16 mouse cellular contexts compared by ENCODE assay signal in genomic region chr11:118525059-118525458, GRCm38 (mm10). TPM values are rescaled to one million over a fixed set of nuclear protein-coding genes. Genes with fewer than 3 reads are reported as not detected.
DNase-seq lines count a peak whose midpoint lies in the region; ATAC-seq lines count a peak whose summit lies in the region.
"Had no signal": no experiment of that assay in that cellular context is flagged by ENCODE, and none has a peak within 500 bp of the region (broad histone marks: within the 10 kb centered on the region; RNA-seq: fewer than 3 reads in every experiment).

No protein-coding gene starts in this region.

- H3K4me3 ChIP-seq in midbrain, embryonic 10.5 days, result no peak overlapping the region
- H3K4me3 ChIP-seq in midbrain, embryonic 11.5 days (ENCODE audit: low read depth, low read length), result no peak overlapping the region
- H3K4me3 ChIP-seq in midbrain, embryonic 15.5 days, result no peak overlapping the region
- H3K4me3 ChIP-seq: heart, embryonic 13.5 days; limb, embryonic 15.5 days had no signal

- peak; percentile 13 for DNase-seq in embryo, embryonic 11.5 days (ENCODE audit: low read depth, low spot score)
- DNase-seq in embryo, embryonic 11 days, result no peak
- no peak for DNase-seq in midbrain, embryonic 10.5 days (ENCODE audit: low spot score)
- DNase-seq in midbrain, embryonic 11.5 days (ENCODE audit: low spot score, missing footprints), result no peak
- peak; percentile 77 for DNase-seq in retina, postnatal 1 day
- DNase-seq in cerebellum, adult 8-10 months, result no peak
- DNase-seq in gastrocnemius, postnatal 36 days, result no peak
- DNase-seq: cerebellum, adult 11 months; heart, postnatal 4 days; spleen, adult 18-20 months; thymus, adult 2 months had no signal

- H3K36me3 ChIP-seq in midbrain, embryonic 10.5 days, result no peaks in the 10 kb centered on the region
- no peaks in the 10 kb centered on the region for H3K36me3 ChIP-seq in midbrain, embryonic 11.5 days (ENCODE audit: control insufficient read depth, insufficient read depth, low read length)
- no peaks in the 10 kb centered on the region for H3K36me3 ChIP-seq in midbrain, embryonic 15.5 days (replicated peaks)
- H3K36me3 ChIP-seq: heart, embryonic 13.5 days; limb, embryonic 15.5 days had no signal

- no peaks in the 10 kb centered on the region for H3K27me3 ChIP-seq in midbrain, embryonic 10.5 days (ENCODE audit: low read depth, poor library complexity, severe bottlenecking)
- no peaks in the 10 kb centered on the region for H3K27me3 ChIP-seq in midbrain, embryonic 11.5 days (ENCODE audit: control insufficient read depth, insufficient read depth, low read length)
- H3K27me3 ChIP-seq in midbrain, embryonic 15.5 days (replicated peaks), result no peaks in the 10 kb centered on the region
- H3K27me3 ChIP-seq: limb, embryonic 15.5 days had no signal

- H3K4me2 ChIP-seq in midbrain, embryonic 11.5 days, result no peak overlapping the region
- no peak overlapping the region for H3K4me2 ChIP-seq in midbrain, embryonic 15.5 days
- H3K4me2 ChIP-seq: heart, embryonic 13.5 days; limb, embryonic 15.5 days had no signal

- H3K9ac ChIP-seq in midbrain, embryonic 11.5 days (ENCODE audit: low read length), result no peak overlapping the region
- H3K9ac ChIP-seq in midbrain, embryonic 15.5 days, result no peak overlapping the region
- H3K9ac ChIP-seq: heart, embryonic 13.5 days; limb, embryonic 15.5 days had no signal

- intact Hi-C loops in gastrocnemius, postnatal 36 days (cut with DNase I), result no loop called here

- 58% methylated on average over 11 of the region's 11 CpGs for WGBS in midbrain, embryonic 10.5 days
- 53% methylated on average over 11 of the region's 11 CpGs for WGBS in midbrain, embryonic 11.5 days
- 23% methylated on average over 11 of the region's 11 CpGs for WGBS in midbrain, embryonic 15.5 days

- no peaks in the 10 kb centered on the region for H3K9me3 ChIP-seq in midbrain, embryonic 10.5 days (replicated peaks)
- H3K9me3 ChIP-seq in midbrain, embryonic 11.5 days (ENCODE audit: control insufficient read depth, low read length), result no peaks in the 10 kb centered on the region
- H3K9me3 ChIP-seq in midbrain, embryonic 15.5 days, result no peaks in the 10 kb centered on the region
- H3K9me3 ChIP-seq: heart, embryonic 13.5 days; limb, embryonic 15.5 days had no signal

- no peak for ATAC-seq in midbrain, embryonic 11.5 days (ENCODE audit: low FRiP score)
- ATAC-seq in midbrain, embryonic 15.5 days (replicated peaks), result peak; percentile 51
- ATAC-seq: forebrain, embryonic 14.5 days; intestine, postnatal 0 days had no signal

- peaks cover 29% of the 10 kb centered on the region for H3K4me1 ChIP-seq in midbrain, embryonic 10.5 days
- H3K4me1 ChIP-seq in midbrain, embryonic 11.5 days (ENCODE audit: control insufficient read depth, insufficient read depth, low read length), result no peaks in the 10 kb centered on the region
- H3K4me1 ChIP-seq in midbrain, embryonic 15.5 days, result peaks cover 16% of the 10 kb centered on the region
- H3K4me1 ChIP-seq: heart, embryonic 13.5 days; limb, embryonic 15.5 days had no signal

- peak overlapping the region; percentile 50; the same call in 1 of the 2 replicates for H3K27ac ChIP-seq in midbrain, embryonic 10.5 days (replicated peaks)
- H3K27ac ChIP-seq in midbrain, embryonic 11.5 days (ENCODE audit: low read depth, low read length), result no peak overlapping the region
- H3K27ac ChIP-seq in midbrain, embryonic 15.5 days, result peak overlapping the region; percentile 62
- H3K27ac ChIP-seq: heart, embryonic 13.5 days; limb, embryonic 15.5 days had no signal

RNA-seq across cellular contexts. Expression of gene Engase, which starts 48.4 kb away (rescaled TPM):
- 7.3 and 8.6 TPM in 2 replicates for polyA plus RNA-seq in midbrain, embryonic 10.5 days (2016; fragmentation: Nextera tagmentation; extraction: Ambion mirVana)
- polyA plus RNA-seq in midbrain, embryonic 11.5 days (2014; fragmentation: Nextera tagmentation; extraction: Ambion mirVana), result 4.4 and 6.4 TPM in 2 replicates
- polyA plus RNA-seq in midbrain, embryonic 15.5 days (2015; fragmentation: Nextera tagmentation; extraction: Ambion mirVana), result 6.6 and 8.2 TPM in 2 replicates
- 1 to 10 TPM; 4.6 to 4.7 TPM for total RNA-seq in gastrocnemius, postnatal 36 days (2021)

Comparison
In these comparisons a context has a peak if more than half of its experiments do, and no peak if none do; other contexts are left out.
1. DNase-seq: peak in embryo, embryonic 11.5 days (single experiment) and retina, postnatal 1 day (single experiment); none in embryo, embryonic 11 days (single experiment), midbrain, embryonic 10.5 days (single experiment), midbrain, embryonic 11.5 days (single experiment), cerebellum, adult 8-10 months (single experiment) and gastrocnemius, postnatal 36 days (0 of 2).